Mouse (Mus musculus): ENCODE measurements around the gene Ccdc61. TPM values are rescaled to one million over a fixed set of nuclear protein-coding genes. Genes with fewer than 3 reads are reported as not detected.

Ccdc61 gene
- polyA plus RNA-seq, 1 experiment from 2014 or later = 24.7 TPM

GRCm38 (mm10) chr7:18925162-18925938, 15.1 kb upstream of the Ccdc61 start, which contains the start of gene Nova2:
Nova2 (plus strand) TSS chr7:18925888.
- WGBS = under 1% methylated on average over 32 of the region's 45 CpGs
- no peak for TF ChIP-seq CTCF (IDR thresholded peaks at IDR 0.05; ENCODE audit: low read depth)
- ATAC-seq (ENCODE audit: insufficient read depth) = peak; percentile 78
- no peaks in the 10 kb centered on the region for H3K9me3 ChIP-seq (ENCODE audit: low read depth, low read length)
- H3K4me2 ChIP-seq = peak within 1 kb of the TSS; percentile 82
- no peaks in the 10 kb centered on the region for H3K36me3 ChIP-seq (ENCODE audit: insufficient read depth)
- peaks cover 34% of the 10 kb centered on the region for H3K27me3 ChIP-seq (ENCODE audit: insufficient read depth, low read length)
- no peaks in the 10 kb centered on the region for H3K4me1 ChIP-seq (ENCODE audit: insufficient read depth)
- peak within 1 kb of the TSS; percentile 44 for H3K4me3 ChIP-seq (ENCODE audit: low read depth, low read length)
- peak within 1 kb of the TSS; percentile 65 for H3K9ac ChIP-seq
- H3K27ac ChIP-seq (ENCODE audit: low read depth) = peak within 1 kb of the TSS; percentile 52; the same call in 1 of the 2 replicates
- peak; percentile 91 for DNase-seq

- no peaks in the 10 kb centered on the region for H3K9me3 ChIP-seq (ENCODE audit: low read depth, low read length)
- no peak overlapping the region for H3K9ac ChIP-seq
- no peak for TF ChIP-seq CTCF (IDR thresholded peaks at IDR 0.05; ENCODE audit: low read depth)
- no peaks in the 10 kb centered on the region for H3K4me1 ChIP-seq (ENCODE audit: insufficient read depth)
- no peak overlapping the region for H3K27ac ChIP-seq (ENCODE audit: low read depth)
- H3K4me2 ChIP-seq = no peak overlapping the region
- no peak overlapping the region for H3K4me3 ChIP-seq (ENCODE audit: low read depth, low read length)
- DNase-seq (no peak), ATAC-seq (ENCODE audit: insufficient read depth) (no peak)
- 9% methylated on average over 8 of the region's 8 CpGs for WGBS
- H3K27me3 ChIP-seq (ENCODE audit: insufficient read depth, low read length) = peaks cover 34% of the 10 kb centered on the region
- H3K36me3 ChIP-seq (ENCODE audit: insufficient read depth) = no peaks in the 10 kb centered on the region
Observed at GRCm38 (mm10) chr7:18924321-18924720, 14.1 kb upstream of the Ccdc61 start.

GRCm38 (mm10) chr7:18923711-18924191, 13.5 kb upstream of the Ccdc61 start:
- Histone ChIP-seq H3K27me3 (ENCODE audit: insufficient read depth, low read length) (peaks cover 32% of the 10 kb centered on the region), H3K36me3 (ENCODE audit: insufficient read depth) (no peaks in the 10 kb centered on the region), H3K27ac (ENCODE audit: low read depth) (no peak overlapping the region), H3K4me1 (ENCODE audit: insufficient read depth) (no peaks in the 10 kb centered on the region), H3K9ac (no peak overlapping the region), H3K9me3 (ENCODE audit: low read depth, low read length) (no peaks in the 10 kb centered on the region), H3K4me3 (ENCODE audit: low read depth, low read length) (no peak overlapping the region), H3K4me2 (no peak overlapping the region)
- no peak for TF ChIP-seq CTCF (IDR thresholded peaks at IDR 0.05; ENCODE audit: low read depth)
- ATAC-seq (ENCODE audit: insufficient read depth) = no peak
- no peak for DNase-seq
- WGBS = 20% methylated on average over 4 of the region's 4 CpGs

- no peak overlapping the region for H3K9ac ChIP-seq
- H3K36me3 ChIP-seq (ENCODE audit: insufficient read depth) = no peaks in the 10 kb centered on the region
- WGBS = 71% methylated on average over 11 of the region's 11 CpGs
- no peaks in the 10 kb centered on the region for H3K4me1 ChIP-seq (ENCODE audit: insufficient read depth)
- DNase-seq (no peak), ATAC-seq (ENCODE audit: insufficient read depth) (no peak)
- TF ChIP-seq CTCF (IDR thresholded peaks at IDR 0.05; ENCODE audit: low read depth) = no peak
- H3K27ac ChIP-seq (ENCODE audit: low read depth) = no peak overlapping the region
- H3K9me3 ChIP-seq (ENCODE audit: low read depth, low read length) = no peaks in the 10 kb centered on the region
- H3K4me2 ChIP-seq = no peak overlapping the region
- H3K27me3 ChIP-seq (ENCODE audit: insufficient read depth, low read length) = peaks cover 31% of the 10 kb centered on the region
- H3K4me3 ChIP-seq (ENCODE audit: low read depth, low read length) = no peak overlapping the region
Observed at GRCm38 (mm10) chr7:18923267-18923666, 13.1 kb upstream of the Ccdc61 start.

- Histone ChIP-seq H3K27me3 (ENCODE audit: insufficient read depth, low read length) (peaks cover 27% of the 10 kb centered on the region), H3K4me2 (no peak overlapping the region), H3K36me3 (ENCODE audit: insufficient read depth) (no peaks in the 10 kb centered on the region), H3K4me1 (ENCODE audit: insufficient read depth) (no peaks in the 10 kb centered on the region), H3K9me3 (ENCODE audit: low read depth, low read length) (no peaks in the 10 kb centered on the region), H3K9ac (no peak overlapping the region), H3K4me3 (ENCODE audit: low read depth, low read length) (no peak overlapping the region), H3K27ac (ENCODE audit: low read depth) (no peak overlapping the region)
- DNase-seq = no peak
- 45% methylated on average over 5 of the region's 5 CpGs for WGBS
- TF ChIP-seq CTCF (IDR thresholded peaks at IDR 0.05; ENCODE audit: low read depth) = no peak
- no peak for ATAC-seq (ENCODE audit: insufficient read depth)
Observed at GRCm38 (mm10) chr7:18922807-18923206, 12.6 kb upstream of the Ccdc61 start.

GRCm38 (mm10) chr7:18921069-18921468, 10.9 kb upstream of the Ccdc61 start:
- TF ChIP-seq CTCF (IDR thresholded peaks at IDR 0.05; ENCODE audit: low read depth) = no peak
- WGBS = 2% methylated on average over 12 of the region's 12 CpGs
- peak; percentile 65 for DNase-seq
- Histone ChIP-seq H3K27ac (ENCODE audit: low read depth) (no peak overlapping the region), H3K27me3 (ENCODE audit: insufficient read depth, low read length) (peaks cover 10% of the 10 kb centered on the region), H3K4me1 (ENCODE audit: insufficient read depth) (no peaks in the 10 kb centered on the region), H3K9me3 (ENCODE audit: low read depth, low read length) (no peaks in the 10 kb centered on the region), H3K36me3 (ENCODE audit: insufficient read depth) (no peaks in the 10 kb centered on the region), H3K4me2 (peak overlapping the region; percentile 27; the same call in 1 of the 2 replicates), H3K9ac (no peak overlapping the region), H3K4me3 (ENCODE audit: low read depth, low read length) (no peak overlapping the region)
- peak; percentile 57 for ATAC-seq (ENCODE audit: insufficient read depth)

GRCm38 (mm10) chr7:18917931-18918330, 7.7 kb upstream of the Ccdc61 start:
- Histone ChIP-seq H3K4me3 (ENCODE audit: low read depth, low read length) (no peak overlapping the region), H3K4me2 (no peak overlapping the region), H3K27me3 (ENCODE audit: insufficient read depth, low read length) (no peaks in the 10 kb centered on the region), H3K9ac (no peak overlapping the region), H3K4me1 (ENCODE audit: insufficient read depth) (no peaks in the 10 kb centered on the region), H3K36me3 (ENCODE audit: insufficient read depth) (no peaks in the 10 kb centered on the region), H3K9me3 (ENCODE audit: low read depth, low read length) (no peaks in the 10 kb centered on the region), H3K27ac (ENCODE audit: low read depth) (no peak overlapping the region)
- no peak for ATAC-seq (ENCODE audit: insufficient read depth)
- no peak for TF ChIP-seq CTCF (IDR thresholded peaks at IDR 0.05; ENCODE audit: low read depth)
- 36% methylated on average over 3 of the region's 3 CpGs for WGBS
- no peak for DNase-seq

Data from lung, embryonic 14.5 days (tissue).